Mouse (Mus musculus): ENCODE measurements around the gene Gli3.

The Gli3 gene

DNA sequence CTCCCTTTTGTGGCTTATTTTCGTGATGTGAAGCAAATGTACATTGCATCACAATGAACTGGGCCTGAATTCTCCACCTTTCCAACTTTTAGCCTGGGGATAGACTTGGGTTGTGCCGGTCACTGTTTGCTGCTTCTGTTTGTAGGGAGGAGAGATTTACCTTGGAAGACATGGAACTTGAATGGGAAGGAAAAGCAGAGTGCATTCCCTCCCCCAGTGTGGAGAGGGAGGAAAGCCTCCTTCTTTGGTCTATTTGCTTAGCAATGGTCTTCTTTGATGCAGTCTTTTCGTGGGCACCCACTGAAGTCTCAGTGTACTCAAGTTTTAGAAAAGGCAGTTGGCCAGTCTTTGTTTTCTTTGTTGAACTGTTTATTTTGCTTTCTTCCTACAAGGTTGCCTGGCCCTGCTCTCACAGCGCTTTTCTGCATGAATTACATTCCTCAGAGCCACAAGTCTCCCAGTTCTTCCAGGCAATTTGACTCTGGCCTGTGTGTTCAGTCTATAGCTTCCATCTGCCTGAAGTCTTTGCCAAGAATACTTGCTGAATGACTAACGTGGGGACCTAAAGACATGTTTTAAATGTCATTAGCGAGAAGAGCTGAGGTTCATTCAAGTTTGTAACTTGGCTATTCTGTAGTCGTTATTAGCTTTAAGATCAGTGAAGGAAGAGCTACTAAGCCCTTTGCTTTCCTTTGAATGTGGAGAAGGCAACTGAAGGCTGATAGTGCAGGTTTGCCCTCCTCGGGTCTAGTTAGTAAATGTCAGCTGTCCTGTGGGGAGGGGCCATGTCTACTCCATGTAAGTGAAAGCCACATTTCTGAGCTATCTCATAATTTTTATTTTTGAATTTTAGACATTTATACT, 161.7 kb downstream of the Gli3 start:
- no peak for DNase-seq (ENCODE audit: extremely low read depth, low read depth, low spot score)

DNA sequence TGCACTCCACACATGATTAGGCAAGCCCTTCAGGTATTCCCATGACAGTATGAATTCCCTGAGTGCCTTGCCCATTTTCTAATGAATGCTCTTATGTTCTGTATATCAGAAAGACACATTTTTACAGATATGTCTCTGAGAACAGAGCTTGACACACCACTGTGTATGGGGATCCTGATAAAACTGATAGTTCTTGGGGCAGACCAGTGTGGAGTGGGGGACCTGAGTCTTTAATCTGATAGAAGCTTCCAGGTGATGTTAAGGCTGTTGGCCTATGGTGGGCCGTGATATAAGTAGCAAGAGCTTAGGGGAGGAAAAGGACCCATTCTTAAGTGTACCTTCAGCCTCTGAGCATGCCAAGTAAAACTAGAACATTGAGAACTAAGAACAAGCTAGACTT, 178.5 kb downstream of the Gli3 start:
- no peak for DNase-seq (ENCODE audit: extremely low read depth, low read depth, low spot score)

DNA sequence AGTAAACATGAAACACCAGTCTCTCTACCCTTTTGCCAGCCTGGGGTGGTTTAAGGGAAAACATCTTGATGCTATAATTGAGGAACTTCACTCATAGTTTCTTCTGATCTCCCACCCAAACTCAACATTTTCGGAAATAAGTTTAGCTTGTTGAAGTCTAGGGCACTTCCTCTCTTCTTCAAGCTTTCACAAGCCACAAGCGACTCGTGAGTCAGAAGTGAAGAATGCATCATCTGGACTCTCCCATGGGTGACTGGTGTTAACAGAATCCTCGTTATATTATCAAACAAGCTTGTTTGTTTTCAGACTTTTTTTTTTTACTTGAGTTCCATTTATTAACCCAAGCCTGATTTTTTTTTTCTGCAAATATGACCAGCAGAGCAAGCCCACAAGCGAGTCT, 197.5 kb downstream of the Gli3 start:
- no peak for DNase-seq (ENCODE audit: extremely low read depth, low read depth, low spot score)

DNA sequence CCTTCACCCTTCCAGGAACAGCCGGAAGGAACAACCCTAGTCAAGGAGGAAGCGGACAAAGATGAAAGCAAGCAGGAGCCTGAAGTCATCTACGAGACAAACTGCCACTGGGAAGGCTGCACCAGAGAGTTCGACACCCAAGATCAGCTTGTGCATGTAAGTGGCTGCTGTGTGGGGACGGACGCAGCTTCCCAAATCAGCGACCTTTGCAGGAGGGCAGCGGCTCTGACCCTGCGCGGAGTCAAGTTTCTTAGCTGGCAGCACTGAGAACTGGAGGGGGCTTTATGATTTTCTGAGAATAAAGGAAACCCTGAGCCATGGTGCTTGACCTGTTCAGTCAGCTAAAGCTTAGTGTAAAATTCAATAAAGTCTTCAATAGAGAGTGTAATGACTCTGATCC, 199.3 kb downstream of the Gli3 start:
- DNase-seq (ENCODE audit: extremely low read depth, low read depth, low spot score) = no peak

DNA sequence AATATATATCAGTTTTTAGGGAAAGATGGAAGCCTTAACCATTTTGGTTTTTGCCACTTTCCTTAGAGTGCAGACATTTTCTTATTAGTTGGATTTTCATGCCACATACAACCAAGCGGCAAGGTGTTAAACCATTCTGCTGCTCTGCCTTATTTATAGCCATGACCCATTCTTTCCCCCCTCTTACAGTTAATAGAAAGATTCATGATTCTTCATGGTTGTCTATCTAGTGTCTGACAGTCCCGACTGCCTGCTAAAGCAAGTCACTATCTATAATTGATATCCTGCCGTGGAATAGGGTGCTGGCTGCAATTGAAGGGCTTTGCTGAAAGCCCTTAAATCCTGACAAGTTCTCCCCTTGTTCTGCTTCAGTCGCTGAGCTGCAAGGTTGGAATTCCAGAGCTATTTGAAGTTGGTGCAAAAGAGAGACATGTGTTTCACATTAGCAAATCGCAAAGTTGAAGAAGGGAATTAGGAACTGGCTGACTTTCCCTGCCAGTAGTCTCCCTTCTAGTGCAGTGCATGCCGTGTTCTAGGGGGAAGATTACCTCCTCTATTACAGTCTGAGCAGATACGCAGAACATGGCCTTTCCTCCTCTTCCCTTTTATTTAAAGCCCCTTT, 201.7 kb downstream of the Gli3 start:
- DNase-seq (ENCODE audit: extremely low read depth, low read depth, low spot score) = no peak

DNA sequence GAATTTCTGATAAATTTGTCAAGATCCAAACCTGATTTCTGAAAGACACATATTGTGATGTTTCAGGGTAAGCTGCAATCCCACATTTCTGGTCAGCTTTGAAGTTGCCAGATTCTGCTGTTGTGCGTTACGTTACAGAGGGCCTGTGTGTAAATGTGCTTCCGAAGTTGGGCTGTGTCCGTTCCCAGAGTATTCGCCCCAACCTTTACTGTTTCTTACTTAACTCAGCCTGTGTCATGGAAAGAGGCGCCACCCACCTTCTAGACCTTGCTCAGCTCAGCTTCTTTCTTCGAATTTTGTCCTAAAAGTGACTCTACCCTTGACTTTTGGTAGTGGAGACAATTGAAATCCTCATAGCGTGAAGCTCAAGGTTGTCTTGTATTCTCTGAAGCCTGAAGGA, 202.5 kb downstream of the Gli3 start:
- DNase-seq (ENCODE audit: extremely low read depth, low read depth, low spot score) = no peak

DNA sequence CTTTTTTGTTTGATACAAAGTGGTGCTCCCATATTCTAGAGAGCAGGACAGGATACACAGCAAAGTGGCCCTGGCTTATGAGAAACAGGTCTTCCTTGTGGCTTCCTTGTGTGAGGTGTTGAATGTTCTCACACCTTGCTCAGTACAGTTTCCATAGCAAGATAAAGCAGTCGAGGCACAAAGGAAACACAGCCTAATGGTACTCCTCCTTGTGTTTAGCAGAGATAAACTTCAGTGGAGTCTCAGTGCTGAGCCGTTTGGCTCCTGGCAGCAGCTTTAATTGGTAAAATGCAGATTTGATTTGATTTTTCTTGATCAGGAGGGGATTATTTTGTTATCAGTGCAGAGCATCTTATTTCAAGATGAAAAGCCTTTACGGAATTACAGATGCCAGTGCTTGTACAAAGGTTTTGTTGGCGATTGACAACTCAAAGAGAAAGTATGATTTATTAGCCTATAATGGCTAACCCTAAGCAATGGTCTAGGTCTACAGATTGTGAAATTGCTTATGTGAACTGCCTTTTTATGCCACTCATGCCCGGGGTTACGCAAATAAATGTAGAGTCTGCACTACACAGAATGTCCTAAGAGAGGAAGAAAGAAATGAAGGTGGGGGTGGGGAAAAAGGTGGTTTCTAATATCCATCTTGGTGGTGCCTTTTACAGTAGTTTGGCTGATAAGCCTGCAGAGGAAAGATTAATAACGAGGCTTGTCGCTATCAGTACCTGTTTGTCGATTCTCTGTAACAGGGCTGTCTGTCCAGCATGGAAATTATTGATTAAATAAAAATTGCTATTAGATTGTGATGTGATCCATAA, 207.3 kb downstream of the Gli3 start:
- DNase-seq (ENCODE audit: extremely low read depth, low read depth, low spot score) = peak; percentile 10

DNA sequence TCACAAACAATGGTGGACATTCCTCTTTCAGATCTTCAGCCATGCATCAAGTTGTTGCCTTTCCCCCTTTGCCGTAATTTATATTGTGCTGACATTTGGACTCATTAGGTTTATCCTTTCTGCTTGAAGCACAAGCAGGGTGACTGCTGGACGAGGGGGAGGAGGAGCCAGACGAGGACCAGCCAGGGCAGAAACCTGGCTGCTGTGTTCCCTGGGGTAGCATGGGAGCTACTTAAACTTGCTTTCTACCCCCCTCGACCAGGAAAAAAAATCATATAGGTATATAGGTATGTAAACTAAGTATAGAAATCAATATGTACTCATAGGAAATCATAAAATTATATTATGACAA, 207.9 kb downstream of the Gli3 start:
- no peak for DNase-seq (ENCODE audit: extremely low read depth, low read depth, low spot score)

DNA sequence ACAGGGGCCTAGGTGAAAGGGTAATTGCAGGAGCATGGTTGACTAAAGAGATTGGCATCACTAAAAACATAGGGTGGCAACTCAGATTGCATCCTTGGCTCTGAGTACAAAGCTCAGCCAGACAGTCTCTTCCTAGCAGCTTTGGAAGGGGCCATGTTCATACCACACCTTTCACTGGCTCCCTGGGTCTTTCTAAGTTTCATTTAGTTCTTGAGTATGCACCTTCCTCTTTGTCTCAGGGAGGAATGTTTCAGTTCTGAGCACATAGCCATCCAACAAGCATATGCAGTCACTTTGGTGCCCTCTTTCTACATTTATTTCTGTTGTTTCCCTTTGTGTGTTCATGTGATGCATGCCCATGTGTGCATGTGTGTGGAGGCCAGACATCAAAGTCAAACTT, 212.4 kb downstream of the Gli3 start:
- no peak for DNase-seq (ENCODE audit: extremely low read depth, low read depth, low spot score)

DNA sequence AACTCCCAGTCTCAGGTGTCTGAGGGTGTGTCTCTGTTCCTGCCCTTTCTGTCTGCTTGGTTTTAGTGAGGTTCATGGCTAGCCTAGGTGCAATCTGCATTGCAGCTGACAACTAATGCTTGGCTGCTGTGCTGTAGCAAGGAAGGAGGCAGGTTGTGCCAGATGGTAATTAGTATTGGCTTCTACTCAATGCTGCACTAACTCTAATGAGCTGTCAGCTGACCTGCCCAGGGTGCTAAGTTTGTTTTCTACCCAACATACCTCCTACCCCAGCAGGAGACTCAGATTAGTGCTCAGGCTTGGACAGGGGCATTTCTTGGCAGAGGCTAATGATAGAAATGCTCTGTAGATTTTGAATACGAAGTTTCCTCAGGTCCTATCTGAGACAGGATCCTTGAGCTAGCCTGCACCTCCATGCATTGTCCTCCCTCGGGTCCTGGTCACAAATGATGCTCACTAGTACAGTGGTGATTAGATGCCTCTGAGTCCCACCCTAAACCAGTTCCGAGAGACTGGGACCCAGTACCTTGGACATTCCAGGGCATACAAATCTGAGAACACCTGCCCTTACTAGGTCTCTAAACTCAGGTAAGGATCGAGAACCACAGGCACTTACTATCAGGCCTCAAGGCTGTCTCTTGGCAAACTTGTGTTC, 214.2 kb downstream of the Gli3 start:
- no peak for DNase-seq (ENCODE audit: extremely low read depth, low read depth, low spot score)

DNA sequence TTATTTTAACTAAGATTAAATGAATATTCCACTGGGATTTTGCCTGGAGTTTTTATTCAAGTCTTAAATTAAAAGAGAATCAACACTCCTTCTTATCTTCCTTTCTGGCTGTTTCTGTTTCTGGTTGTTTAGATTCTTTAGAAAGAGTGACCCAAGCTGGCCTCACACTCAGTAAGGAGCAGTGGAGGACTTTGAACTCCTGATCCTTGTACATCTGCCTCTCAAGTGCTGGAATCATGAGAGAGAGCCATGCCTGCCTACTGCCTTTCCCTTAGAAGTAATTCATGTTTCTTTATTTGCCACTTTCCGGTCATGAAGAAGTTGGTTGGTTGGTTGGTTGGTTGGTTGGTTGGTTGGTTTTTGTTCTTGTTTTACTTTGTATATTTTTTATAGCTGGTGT, 218.5 kb downstream of the Gli3 start:
- DNase-seq (ENCODE audit: extremely low read depth, low read depth, low spot score) = no peak

DNA sequence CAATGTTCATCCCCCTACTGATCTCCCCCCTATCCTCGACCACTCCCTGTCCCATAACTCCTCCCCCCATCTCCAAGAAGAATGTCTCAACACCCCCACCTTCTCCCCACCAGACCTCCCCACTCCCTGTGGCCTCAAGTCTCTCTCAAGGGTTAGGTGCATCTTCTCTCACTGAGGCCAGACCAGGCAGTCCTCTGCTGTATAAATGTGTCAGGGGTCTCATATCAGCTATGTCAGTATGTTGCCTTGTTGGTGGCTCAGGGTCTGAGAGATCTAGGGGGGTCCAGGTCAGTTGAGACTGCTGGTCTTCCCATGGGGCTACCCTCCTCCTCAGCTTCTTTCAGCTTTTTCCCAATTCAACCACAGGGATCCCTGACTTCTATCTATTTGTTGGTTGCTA, 220.0 kb downstream of the Gli3 start:
- no peak for DNase-seq (ENCODE audit: extremely low read depth, low read depth, low spot score)

DNA sequence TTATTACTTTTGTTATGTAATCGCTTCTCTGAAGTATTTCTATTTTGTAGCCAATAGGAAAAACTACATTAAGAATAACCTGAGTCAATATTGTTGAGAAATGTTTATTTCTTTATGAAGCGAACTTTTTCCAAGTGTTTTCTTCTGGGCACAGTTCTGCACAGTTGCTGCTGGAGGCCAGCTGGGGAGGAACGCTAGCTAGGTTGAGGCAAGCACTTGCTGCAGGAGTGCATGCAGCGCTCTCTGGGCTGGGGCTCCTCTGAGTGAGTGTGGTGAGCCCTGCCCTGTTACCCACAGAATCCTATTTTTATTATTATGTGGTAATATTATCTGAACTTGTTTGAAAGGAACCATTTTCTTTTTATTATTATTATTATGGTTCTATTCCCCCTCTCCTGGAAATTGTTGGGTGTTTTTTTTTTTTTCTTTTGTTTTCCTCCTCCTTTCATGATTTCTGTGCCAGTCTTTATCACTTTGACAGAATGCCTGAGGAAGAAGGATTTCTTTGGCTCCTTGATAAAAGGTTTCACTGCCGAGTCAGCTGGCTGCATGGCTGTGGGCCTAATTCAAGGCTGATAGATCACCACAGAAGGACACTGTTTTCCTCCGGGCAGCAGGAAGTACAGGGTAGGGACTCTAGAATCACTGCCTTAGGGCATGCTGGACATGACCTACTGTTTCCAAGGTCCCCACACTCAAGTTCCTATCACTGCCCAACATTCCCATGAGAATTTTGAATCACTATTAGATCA, 225.2 kb downstream of the Gli3 start:
- no peak for DNase-seq (ENCODE audit: extremely low read depth, low read depth, low spot score)

DNA sequence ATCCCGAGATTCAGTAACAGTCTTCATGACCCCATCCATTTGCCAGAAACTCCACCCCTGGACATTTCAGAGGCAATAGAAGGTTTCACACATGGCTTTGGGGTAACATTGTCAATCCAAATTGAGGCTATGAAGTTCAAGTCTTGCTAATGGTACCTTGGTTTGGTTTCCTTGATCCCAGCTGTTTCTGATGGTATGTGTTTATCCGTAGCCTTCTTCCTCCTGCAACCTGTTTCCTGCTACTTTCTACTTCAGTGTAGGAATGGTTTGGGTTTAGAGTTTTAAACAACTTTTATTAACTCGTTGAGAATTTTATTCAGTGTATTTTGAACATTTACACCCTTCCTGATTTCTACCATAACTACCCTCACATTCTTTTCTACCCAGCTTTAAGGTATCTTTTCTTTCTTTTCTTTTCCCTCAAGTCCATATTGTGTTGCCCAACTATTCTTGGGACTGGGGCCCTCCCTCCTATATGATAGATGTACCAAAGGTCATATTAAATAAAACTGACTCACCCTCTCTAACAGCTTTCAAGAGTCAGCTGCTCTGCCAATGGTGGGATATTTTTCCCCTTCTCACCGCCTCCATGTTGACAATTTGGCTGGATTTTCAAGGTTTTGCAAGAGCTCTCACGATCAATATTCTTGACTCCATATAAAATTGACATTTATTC, 225.9 kb downstream of the Gli3 start:
- DNase-seq (ENCODE audit: extremely low read depth, low read depth, low spot score) = no peak

DNA sequence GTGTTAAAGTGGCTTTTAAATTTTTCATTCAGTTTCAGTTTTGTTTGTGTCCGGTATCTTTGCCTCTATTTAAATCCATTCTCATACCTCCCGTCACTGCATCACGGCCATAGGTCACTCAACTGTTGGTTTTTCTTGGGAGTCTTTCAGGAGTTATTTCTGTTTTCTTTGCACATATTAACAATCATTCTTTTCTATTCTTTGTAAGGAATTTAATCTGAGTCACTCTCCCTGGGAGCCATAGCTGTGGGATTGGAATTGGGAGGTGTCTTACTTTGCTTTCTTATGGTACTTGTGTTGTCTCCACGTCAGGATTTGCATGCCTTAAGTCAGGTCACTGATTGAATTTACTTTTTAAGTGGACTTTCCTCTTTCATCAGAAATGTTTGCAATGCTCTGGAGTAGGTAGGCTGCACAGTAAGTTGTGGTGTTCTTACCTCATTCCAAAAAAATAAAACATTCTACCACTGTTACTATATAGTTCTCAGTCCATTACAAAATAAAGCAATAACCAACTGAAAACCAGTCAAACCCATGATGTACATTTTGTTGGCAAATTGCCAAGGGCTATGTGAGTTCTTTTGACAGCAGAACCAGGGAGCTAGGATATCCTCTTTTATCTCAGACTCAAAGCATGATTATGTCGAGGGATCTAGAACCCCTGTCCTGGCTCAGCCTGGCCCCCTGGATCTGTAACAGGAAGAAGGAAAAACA, 228.9 kb downstream of the Gli3 start:
- no peak for DNase-seq (ENCODE audit: extremely low read depth, low read depth, low spot score)

DNA sequence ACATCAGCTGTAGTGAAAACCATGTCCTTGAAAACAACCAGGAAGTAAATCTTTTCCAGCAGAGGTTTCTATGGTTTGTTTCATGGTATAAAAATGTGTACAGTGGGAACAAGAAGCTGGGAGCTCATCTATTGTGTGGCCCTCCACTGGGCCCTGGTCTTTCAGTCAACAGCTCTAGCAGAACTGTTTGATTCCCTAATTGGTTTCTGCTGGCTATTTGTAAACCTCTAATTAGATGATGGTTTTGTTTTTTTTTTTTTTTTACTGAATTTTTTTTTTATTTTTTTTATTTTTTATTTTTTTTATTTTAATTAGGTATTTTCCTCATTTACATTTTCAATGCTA, 229.4 kb downstream of the Gli3 start:
- no peak for DNase-seq (ENCODE audit: extremely low read depth, low read depth, low spot score)

DNA sequence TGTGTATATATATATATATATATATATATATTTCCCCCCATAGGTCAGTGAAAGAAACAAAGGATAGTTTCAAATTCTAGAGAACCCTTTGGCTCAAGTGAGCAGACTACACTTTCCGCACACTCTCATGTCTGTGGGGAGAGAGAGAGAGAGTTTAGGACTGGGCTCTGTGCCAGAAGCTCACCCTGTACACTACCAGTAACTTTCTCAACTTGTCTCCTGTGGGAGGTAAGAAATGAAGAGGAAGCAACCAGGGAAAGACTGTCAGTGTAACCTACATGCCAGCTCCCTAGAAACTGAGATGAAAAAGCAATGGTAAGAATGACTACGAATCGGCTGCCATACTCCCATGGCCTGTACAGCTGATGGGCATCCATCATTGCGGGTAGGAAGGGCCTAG, 235.2 kb downstream of the Gli3 start:
- no peak for DNase-seq (ENCODE audit: extremely low read depth, low read depth, low spot score)

DNA sequence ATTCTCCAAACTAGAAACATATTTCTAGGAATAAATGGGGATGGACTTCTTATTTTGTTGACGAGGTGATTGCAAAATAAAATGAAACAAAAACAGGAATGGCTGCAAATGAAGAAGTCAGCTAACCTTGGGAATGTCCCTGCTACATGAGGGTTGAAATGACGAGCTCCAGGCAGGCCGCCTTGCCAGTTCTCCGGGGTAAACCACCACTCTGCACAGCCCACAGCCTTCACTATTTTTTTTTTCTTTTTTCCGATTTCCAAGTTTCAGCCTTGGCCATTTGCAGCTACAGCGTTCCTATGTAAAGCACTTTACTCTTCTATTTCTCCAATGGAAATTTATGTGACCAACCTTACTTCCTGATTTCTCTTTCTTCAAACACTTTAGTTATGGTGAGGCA, 236.1 kb downstream of the Gli3 start:
- no peak for DNase-seq (ENCODE audit: extremely low read depth, low read depth, low spot score)

DNA sequence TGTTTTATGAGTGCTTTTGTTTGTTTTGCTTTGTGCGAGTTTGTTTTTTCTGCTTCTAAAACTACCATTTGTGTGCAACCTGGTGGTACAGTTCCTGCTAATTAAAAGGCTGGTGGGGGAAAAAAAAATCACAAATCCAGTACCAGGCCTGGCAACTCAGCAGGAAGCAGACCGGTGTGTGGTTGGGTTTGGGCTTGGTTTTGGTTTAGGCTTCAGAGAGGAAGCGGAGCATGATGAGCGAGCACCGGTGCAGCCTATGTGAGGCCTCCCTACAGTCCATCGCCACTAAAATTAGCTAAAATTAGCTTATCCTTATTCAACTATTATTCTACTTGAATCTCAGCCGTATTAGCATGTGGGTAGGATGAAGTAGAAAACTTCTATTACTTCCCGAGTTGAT, 241.6 kb downstream of the Gli3 start:
- DNase-seq (ENCODE audit: extremely low read depth, low read depth, low spot score) = no peak

DNA sequence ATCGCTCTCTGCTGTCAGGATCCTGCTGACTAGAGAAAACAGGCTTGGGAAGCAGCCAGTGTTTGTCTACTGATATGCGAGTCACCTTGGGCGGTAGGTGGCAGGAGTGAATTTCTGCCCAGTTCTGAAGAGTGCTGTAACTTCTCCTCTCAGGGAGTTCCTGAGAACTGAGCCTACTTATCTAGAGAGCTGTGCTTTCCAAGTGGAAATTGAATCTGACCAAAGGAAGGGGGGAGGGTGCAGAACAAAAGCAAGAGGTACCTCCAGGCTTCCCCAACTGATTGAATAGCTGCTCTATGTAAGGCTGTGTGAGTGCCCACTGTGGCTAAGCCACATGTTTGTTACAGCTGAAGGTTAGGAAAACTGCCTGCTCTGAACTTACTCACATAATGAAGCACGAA, 244.4 kb downstream of the Gli3 start:
- no peak for DNase-seq (ENCODE audit: extremely low read depth, low read depth, low spot score)

Measured in fat pad, adult 2 months (tissue).